Mouse (Mus musculus) urinary bladder, adult 18-20 months (tissue): Measurements from ENCODE around the gene Fhdc1.

Source experiments
- DNase-seq, 2 experiments: peaks; one replicate each; pipeline ENCODE4 v3.0.0; 2022; ENCODE audit warnings: low spot score in 2 of 2, mixed read lengths in 2 of 2

Gene Fhdc1

GRCm38 (mm10) chr3:84480006-84480897 is at the start of gene Fhdc1:
Gene Fhdc1, minus strand, starts transcription at chr3:84480429.
- DNase-seq: peak; percentile 67 to 73

- no peak for DNase-seq
Observed at GRCm38 (mm10) chr3:84529021-84529420, 48.8 kb upstream of the Fhdc1 start.

GRCm38 (mm10) chr3:84524952-84525351 is 44.7 kb upstream of the Fhdc1 start:
- DNase-seq: no peak

- DNase-seq: no peak
Observed at GRCm38 (mm10) chr3:84516163-84516562, 35.9 kb upstream of the Fhdc1 start.

GRCm38 (mm10) chr3:84512774-84513515 is 32.7 kb upstream of the Fhdc1 start:
- DNase-seq: no peak

- no peak for DNase-seq
Observed at GRCm38 (mm10) chr3:84505193-84505592, 25.0 kb upstream of the Fhdc1 start.

GRCm38 (mm10) chr3:84504291-84504690 is 24.1 kb upstream of the Fhdc1 start:
- DNase-seq: no peak

- DNase-seq: no peak
Observed at GRCm38 (mm10) chr3:84502101-84502500, 21.9 kb upstream of the Fhdc1 start.

- no peak for DNase-seq
Observed at GRCm38 (mm10) chr3:84500491-84500890, 20.3 kb upstream of the Fhdc1 start.

GRCm38 (mm10) chr3:84497718-84498117 is 17.5 kb upstream of the Fhdc1 start:
- DNase-seq: no peak

- no peak for DNase-seq
Observed at GRCm38 (mm10) chr3:84492657-84493056, 12.4 kb upstream of the Fhdc1 start.

- no peak for DNase-seq
Observed at GRCm38 (mm10) chr3:84492148-84492547, 11.9 kb upstream of the Fhdc1 start.

- no peak for DNase-seq
Observed at GRCm38 (mm10) chr3:84488716-84489115, 8.5 kb upstream of the Fhdc1 start.

- no peak for DNase-seq
Observed at GRCm38 (mm10) chr3:84484891-84485290, 4.7 kb upstream of the Fhdc1 start.

GRCm38 (mm10) chr3:84484333-84484732 is 4.1 kb upstream of the Fhdc1 start:
- no peak for DNase-seq

- no peak for DNase-seq
Observed at GRCm38 (mm10) chr3:84482121-84482520, 1.9 kb upstream of the Fhdc1 start.

- DNase-seq: peak; percentile 36 to 40
Observed at GRCm38 (mm10) chr3:84481104-84481503, 875 bp upstream of the Fhdc1 start.

- peak; percentile 49 for DNase-seq
Observed at GRCm38 (mm10) chr3:84479293-84480005, 780 bp downstream of the Fhdc1 start.

GRCm38 (mm10) chr3:84478896-84479292 is 1.3 kb downstream of the Fhdc1 start:
- DNase-seq: no peak

GRCm38 (mm10) chr3:84478195-84478594 is 2.0 kb downstream of the Fhdc1 start:
- DNase-seq: no peak

- no peak for DNase-seq
Observed at GRCm38 (mm10) chr3:84477498-84477897, 2.7 kb downstream of the Fhdc1 start.
